Mouse (Mus musculus): Measurements from ENCODE around the gene Prrg2.

GRCm38 (mm10) chr7:45111940-45112339, 49.5 kb upstream of the Prrg2 start:
- TF ChIP-seq CTCF (IDR thresholded peaks at IDR 0.05; ENCODE audit: control insufficient read depth, insufficient read depth, low read length) (no peak), POLR2A (IDR thresholded peaks at IDR 0.05; ENCODE audit: borderline replicate concordance, control insufficient read depth, low read depth, low read length) (no peak)
